Mouse (Mus musculus): ENCODE data around the gene Kank2.

DNA sequence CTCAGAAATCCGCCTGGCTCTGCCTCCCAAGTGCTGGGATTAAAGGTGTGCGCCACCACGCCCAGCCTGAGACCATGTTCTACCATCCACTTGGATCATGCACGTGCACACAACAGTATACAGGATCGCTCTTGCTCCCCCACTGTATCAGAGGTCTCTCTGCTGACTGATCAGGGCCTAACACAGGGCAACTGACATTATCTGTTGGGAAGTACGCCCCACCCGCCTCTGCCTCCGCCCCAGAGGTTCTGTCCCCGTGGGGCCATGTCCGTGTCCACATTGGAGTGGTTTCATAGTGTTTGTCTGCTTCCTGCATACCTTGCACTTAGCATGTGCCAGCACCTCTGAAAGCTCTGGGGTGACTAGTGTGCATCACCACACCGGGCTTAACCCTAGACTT, 57.0 kb downstream of the Kank2 start:
- TF ChIP-seq CTCF (IDR thresholded peaks at IDR 0.05) (no peak), EP300 (IDR thresholded peaks at IDR 0.05) (no peak)
